Mouse (Mus musculus) adrenal gland, postnatal 25 days (tissue): ENCODE measurements around the gene Got2. TPM values are rescaled to one million over a fixed set of nuclear protein-coding genes. Genes with fewer than 3 reads are reported as not detected.

Experiments
- DNase-seq: peaks from one replicate; pipeline ENCODE4 v3.0.0; 2021; ENCODE audit warnings: mixed read lengths
- total RNA-seq: library from RNA; stranded (reverse); gene quantifications from 2 replicates; pipeline ENCODE4 v1.2.3, GENCODE M21; 2021

Got2 gene
- total RNA-seq, 1 experiment from 2014 or later, result 127 TPM

DNA sequence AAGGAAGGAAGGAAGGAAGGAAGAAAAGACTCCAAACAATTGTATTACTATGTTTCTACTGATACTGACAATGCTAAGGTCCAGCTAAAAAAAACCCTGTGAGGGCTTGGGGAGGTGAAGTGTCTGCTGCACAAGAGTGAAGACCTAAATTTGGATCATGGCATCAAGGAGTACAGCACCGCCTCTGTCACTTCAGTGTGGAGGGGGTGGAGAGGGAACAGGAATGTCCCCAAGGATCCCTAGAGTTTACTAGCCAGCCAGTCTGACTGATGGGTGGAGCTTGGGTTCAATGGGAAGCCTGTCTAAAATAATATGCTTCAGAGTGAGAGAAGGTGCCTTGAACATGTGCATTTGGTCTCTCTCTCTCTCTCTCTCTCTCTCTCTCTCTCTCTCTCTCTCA lies 70.1 kb downstream of the Got2 start:
- DNase-seq, result no peak

DNA sequence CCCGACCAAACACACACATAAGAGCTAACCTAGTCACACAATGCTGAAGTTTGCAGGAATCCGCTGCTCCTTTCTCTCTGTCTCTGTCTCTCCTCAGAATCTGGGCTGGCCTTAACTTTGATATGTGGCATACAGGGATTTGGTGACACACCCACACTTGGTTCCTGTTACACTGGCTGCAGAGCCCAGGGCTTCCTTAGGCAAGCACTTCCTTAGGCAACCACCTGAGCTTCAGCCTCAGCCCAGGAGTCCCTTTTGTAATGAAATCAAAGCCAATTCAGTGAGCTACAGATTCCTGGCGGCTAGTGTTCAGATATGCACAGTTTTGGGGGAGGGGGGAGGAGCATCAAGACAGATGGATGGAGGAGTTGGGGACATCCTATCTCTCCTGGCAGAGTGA lies 70.8 kb downstream of the Got2 start:
- no peak for DNase-seq

DNA sequence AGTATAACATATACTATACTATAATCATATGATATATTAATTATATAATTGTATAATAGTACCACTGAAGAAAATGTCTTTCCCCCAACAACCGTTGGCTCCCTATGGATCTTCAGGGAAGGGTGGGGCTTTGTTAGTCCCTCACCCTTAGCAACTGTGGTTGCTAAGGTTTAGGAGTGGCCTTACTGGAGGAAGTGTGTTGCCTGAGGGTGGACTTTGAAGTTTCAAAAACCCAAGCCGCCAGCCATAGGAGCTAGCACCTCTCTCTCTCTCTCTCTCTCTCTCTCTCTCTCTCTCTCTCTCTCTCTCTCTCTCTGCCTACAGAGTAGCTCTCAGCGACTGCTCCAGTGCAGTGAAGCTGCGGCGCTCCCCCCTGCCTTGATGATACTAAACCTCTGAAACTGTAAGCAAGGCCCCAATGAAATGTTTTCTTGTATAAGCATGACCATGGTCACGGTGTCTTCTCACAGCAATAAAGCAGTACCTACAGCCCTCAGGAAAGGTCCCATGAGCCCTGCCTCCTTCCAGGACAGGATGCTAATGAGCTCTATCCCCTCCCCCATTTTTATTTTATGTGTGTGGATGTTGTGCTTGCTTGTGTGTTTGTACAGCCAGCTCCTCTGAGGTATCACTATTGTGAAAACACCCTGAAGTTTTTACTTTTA lies 72.2 kb downstream of the Got2 start:
- no peak for DNase-seq

Other genes with a start within 250 kb of the Got2 start
- gene Ndrg4, start 211.6 kb downstream of the Got2 start, total RNA-seq, result 15.4 and 22.5 TPM in 2 replicates
- 30.1 and 43.2 TPM in 2 replicates for gene Setd6, start 172.7 kb downstream of the Got2 start, total RNA-seq
- gene Cnot1, start 81.1 kb downstream of the Got2 start, total RNA-seq, result 199 and 203 TPM in 2 replicates
- gene Sap18b, start 63.2 kb downstream of the Got2 start, total RNA-seq, result 190 and 199 TPM in 2 replicates
- 25.6 and 29.4 TPM in 2 replicates for gene Slc38a7, start 35.0 kb downstream of the Got2 start, total RNA-seq